In genomic region chr17:14178475-14178874, GRCm38 (mm10) we compare ENCODE assay signal across 16 mouse cellular contexts. TPM values are rescaled to one million over a fixed set of nuclear protein-coding genes. Genes with fewer than 3 reads are reported as not detected.
A peak's percentile ranks its signal among the peaks of the same experiment; 100 is the strongest.
DNase-seq lines count a peak whose midpoint lies in the region; ATAC-seq lines count a peak whose summit lies in the region.
"Had no signal": no experiment of that assay in that cellular context is flagged by ENCODE, and none has a peak within 500 bp of the region (broad histone marks: within the 10 kb centered on the region; RNA-seq: fewer than 3 reads in every experiment).

No protein-coding gene starts in this region.

- peaks cover 24% of the 10 kb centered on the region for H3K4me1 ChIP-seq in lung, embryonic 15.5 days
- peaks cover 17% of the 10 kb centered on the region; the same call in 1 of the 2 replicates for H3K4me1 ChIP-seq in intestine, embryonic 16.5 days (ENCODE audit: control insufficient read depth, insufficient read depth, low read length)
- H3K4me1 ChIP-seq in kidney, embryonic 14.5 days (ENCODE audit: control insufficient read depth, insufficient read depth, low read length), result peaks cover 44% of the 10 kb centered on the region
- H3K4me1 ChIP-seq in stomach, embryonic 15.5 days, result peaks cover 15% of the 10 kb centered on the region; the same call in 1 of the 2 replicates

- peak overlapping the region; percentile 56 for H3K27ac ChIP-seq in lung, embryonic 15.5 days
- H3K27ac ChIP-seq in intestine, embryonic 16.5 days (ENCODE audit: low read length), result peak overlapping the region; percentile 52
- peak overlapping the region; percentile 77 for H3K27ac ChIP-seq in kidney, embryonic 14.5 days (ENCODE audit: low read depth, low read length)
- H3K27ac ChIP-seq in stomach, embryonic 15.5 days, result peak overlapping the region; percentile 73
- H3K27ac ChIP-seq: embryonic facial prominence, embryonic 13.5 days; forebrain, embryonic 10.5 days; hindbrain, postnatal 0 days had no signal

- H3K4me3 ChIP-seq in lung, embryonic 15.5 days, result no peak overlapping the region
- H3K4me3 ChIP-seq in intestine, embryonic 16.5 days (ENCODE audit: low read length), result no peak overlapping the region
- no peak overlapping the region for H3K4me3 ChIP-seq in kidney, embryonic 14.5 days (ENCODE audit: low read length)
- H3K4me3 ChIP-seq in stomach, embryonic 15.5 days (replicated peaks), result no peak overlapping the region
- H3K4me3 ChIP-seq: embryonic facial prominence, embryonic 13.5 days; forebrain, embryonic 10.5 days; myocyte had no signal

- peak overlapping the region; percentile 31; the same call in 1 of the 2 replicates for H3K4me2 ChIP-seq in lung, embryonic 15.5 days
- no peak overlapping the region for H3K4me2 ChIP-seq in intestine, embryonic 16.5 days (ENCODE audit: low read depth, low read length)
- H3K4me2 ChIP-seq in kidney, embryonic 14.5 days (replicated peaks; ENCODE audit: low read depth, low read length), result no peak overlapping the region
- H3K4me2 ChIP-seq in stomach, embryonic 15.5 days, result no peak overlapping the region
- H3K4me2 ChIP-seq: embryonic facial prominence, embryonic 13.5 days; midbrain, embryonic 11.5 days had no signal

- DNase-seq in lung, adult 18-20 months, result no peak
- DNase-seq in layer of hippocampus, adult 9-11 months, result no peak
- DNase-seq: adrenal gland, adult 2 months; cerebellum, adult 18-20 months; heart, adult 18-20 months had no signal

- 34% methylated on average over 4 of the region's 4 CpGs for WGBS in lung, embryonic 15.5 days
- 36% methylated on average over 4 of the region's 4 CpGs for WGBS in intestine, embryonic 16.5 days
- 18% methylated on average over 4 of the region's 4 CpGs for WGBS in kidney, embryonic 14.5 days
- WGBS in stomach, embryonic 15.5 days, result 40% methylated on average over 4 of the region's 4 CpGs

- H3K27me3 ChIP-seq in lung, embryonic 15.5 days, result no peaks in the 10 kb centered on the region
- no peaks in the 10 kb centered on the region for H3K27me3 ChIP-seq in intestine, embryonic 16.5 days (replicated peaks; ENCODE audit: control insufficient read depth, insufficient read depth, low read length)
- no peaks in the 10 kb centered on the region for H3K27me3 ChIP-seq in kidney, embryonic 14.5 days (ENCODE audit: control insufficient read depth, insufficient read depth, low read length)
- H3K27me3 ChIP-seq in stomach, embryonic 15.5 days (replicated peaks), result no peaks in the 10 kb centered on the region
- H3K27me3 ChIP-seq: embryonic facial prominence, embryonic 13.5 days had no signal

- peak; percentile 26; the same call in 1 of the 2 replicates for ATAC-seq in lung, embryonic 15.5 days (ENCODE audit: borderline replicate concordance, extremely low read depth, low FRiP score, low TSS enrichment)
- peak; percentile 79 for ATAC-seq in intestine, embryonic 16.5 days
- ATAC-seq in kidney, embryonic 14.5 days (ENCODE audit: low FRiP score, low TSS enrichment), result peak; percentile 90
- ATAC-seq in stomach, embryonic 15.5 days (ENCODE audit: insufficient read depth, low FRiP score, low read depth), result peak; percentile 56; the same call in 1 of the 2 replicates
- no peak for ATAC-seq in erythroid progenitor cell, adult 5-6 weeks (replicated peaks; ENCODE audit: low FRiP score, poor library complexity, severe bottlenecking)
- ATAC-seq: hindbrain, postnatal 0 days had no signal

- no peaks in the 10 kb centered on the region for H3K36me3 ChIP-seq in lung, embryonic 15.5 days
- H3K36me3 ChIP-seq in intestine, embryonic 16.5 days (ENCODE audit: control insufficient read depth, insufficient read depth, low read length), result no peaks in the 10 kb centered on the region
- no peaks in the 10 kb centered on the region for H3K36me3 ChIP-seq in kidney, embryonic 14.5 days (ENCODE audit: control insufficient read depth, insufficient read depth, low read length)
- no peaks in the 10 kb centered on the region for H3K36me3 ChIP-seq in stomach, embryonic 15.5 days
- H3K36me3 ChIP-seq: embryonic facial prominence, embryonic 13.5 days; forebrain, embryonic 10.5 days had no signal

- no peak overlapping the region for H3K9ac ChIP-seq in lung, embryonic 15.5 days
- no peak overlapping the region for H3K9ac ChIP-seq in intestine, embryonic 16.5 days (ENCODE audit: low read depth, low read length)
- no peak overlapping the region for H3K9ac ChIP-seq in kidney, embryonic 14.5 days (ENCODE audit: low read depth, low read length)
- no peak overlapping the region for H3K9ac ChIP-seq in stomach, embryonic 15.5 days
- H3K9ac ChIP-seq: embryonic facial prominence, embryonic 13.5 days had no signal

- H3K9me3 ChIP-seq in lung, embryonic 15.5 days, result no peaks in the 10 kb centered on the region
- H3K9me3 ChIP-seq in intestine, embryonic 16.5 days (ENCODE audit: control insufficient read depth, low read length), result no peaks in the 10 kb centered on the region
- H3K9me3 ChIP-seq in kidney, embryonic 14.5 days (ENCODE audit: control insufficient read depth, low read length), result no peaks in the 10 kb centered on the region
- no peaks in the 10 kb centered on the region for H3K9me3 ChIP-seq in stomach, embryonic 15.5 days
- H3K9me3 ChIP-seq: embryonic facial prominence, embryonic 13.5 days; forebrain, embryonic 10.5 days had no signal

RNA-seq across cellular contexts. Expression of gene Dact2, which starts 25.6 kb away (rescaled TPM):
- polyA plus RNA-seq in lung, embryonic 15.5 days (2015; fragmentation: Nextera tagmentation; extraction: Ambion mirVana), result 4.6 and 4.7 TPM in 2 replicates
- 4.5 and 5.1 TPM in 2 replicates for polyA plus RNA-seq in intestine, embryonic 16.5 days (2015; fragmentation: Nextera tagmentation; extraction: Ambion mirVana)
- 16.4 and 21.0 TPM in 2 replicates for polyA plus RNA-seq in kidney, embryonic 14.5 days (2014; fragmentation: Nextera tagmentation; extraction: Ambion mirVana)
- 5.2 and 7.1 TPM in 2 replicates for polyA plus RNA-seq in stomach, embryonic 15.5 days (2015; fragmentation: Nextera tagmentation; extraction: Ambion mirVana)
- not detected in 2 replicates for total RNA-seq in erythroid progenitor cell, adult 5-6 weeks (2015; ENCODE audit: low replicate concordance)
- total RNA-seq in erythroid progenitor cell, adult 5-6 weeks (2017; ENCODE audit: low replicate concordance), result not detected in 2 replicates
- total RNA-seq: common myeloid progenitor, adult 5-6 weeks had no signal
